Mouse (Mus musculus) gastrocnemius, postnatal 10 days (tissue): ENCODE measurements around the gene Gnaq. TPM values are rescaled to one million over a fixed set of nuclear protein-coding genes. Genes with fewer than 3 reads are reported as not detected.

Source experiments
- microRNA-seq, 2 experiments: library from miRNA; unstranded; fragments of <30 nt; microRNA quantifications; one replicate each; pipeline ENCODE4 v1.2.0; 2021
- total RNA-seq, 2 experiments: library from RNA; stranded (reverse); gene quantifications; 2 replicates each; pipeline ENCODE4 v1.2.3; 2021

Gene Gnaq
- total RNA-seq, 2 experiments from 2014 or later = 23.7 to 29.4 TPM

Small RNA genes within 50 kb of the gene (microRNA-seq; reads per million reads assigned to microRNA genes)
- 0 reads per million in 2 experiments for gene Mir496b

Other genes starting within 250 kb of the Gnaq start
- gene Psat1, start 185.5 kb upstream of the Gnaq start, total RNA-seq = 10 to 100 TPM; 21.6 to 22.2 TPM
- gene Cep78, start 147.8 kb upstream of the Gnaq start, total RNA-seq = 1 to 10 TPM; 3.6 to 4.3 TPM